Mouse (Mus musculus): Measurements from ENCODE around the gene Dtd2. TPM values are rescaled to one million over a fixed set of nuclear protein-coding genes. Genes with fewer than 3 reads are reported as not detected.

Gene Dtd2
- polyA plus RNA-seq, 1 experiment from 2014 or later: 22.7 TPM

DNA sequence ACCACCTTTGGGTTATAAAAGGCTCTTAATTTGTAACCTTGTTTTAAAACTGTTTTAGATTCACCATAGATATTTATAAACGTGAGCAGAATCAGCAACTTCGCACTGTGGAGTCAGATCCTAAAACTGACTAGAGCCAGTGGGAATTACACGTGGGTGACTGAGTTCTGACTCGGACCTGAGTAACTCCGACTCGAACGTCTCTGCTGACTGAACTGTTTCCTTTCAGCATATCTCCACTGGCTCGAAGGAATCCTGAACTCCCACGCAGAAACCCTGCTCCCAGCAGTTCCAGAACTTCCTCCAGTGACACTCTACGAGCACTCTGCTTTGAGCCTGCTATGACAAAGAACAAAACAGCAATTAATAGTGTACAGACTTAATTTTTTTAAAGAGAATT is 54.0 kb downstream of the Dtd2 start:
- 92% methylated on average over 10 of the region's 10 CpGs for WGBS
- DNase-seq (ENCODE audit: low spot score): no peak
- H3K4me2 ChIP-seq (ENCODE audit: low read depth, severe bottlenecking): no peak overlapping the region
- no peak overlapping the region for H3K27ac ChIP-seq (replicated peaks; ENCODE audit: low read depth, low read length)
- H3K36me3 ChIP-seq (ENCODE audit: control insufficient read depth, insufficient read depth, low read length): peaks cover 16% of the 10 kb centered on the region
- no peaks in the 10 kb centered on the region for H3K27me3 ChIP-seq (ENCODE audit: control insufficient read depth, insufficient read depth, low read length)
- no peak overlapping the region for H3K4me3 ChIP-seq (ENCODE audit: low read depth, low read length)
- no peak overlapping the region for H3K9ac ChIP-seq (ENCODE audit: low read length)
- H3K9me3 ChIP-seq (ENCODE audit: control insufficient read depth, low read length): no peaks in the 10 kb centered on the region
- H3K4me1 ChIP-seq (ENCODE audit: control insufficient read depth, insufficient read depth, low read length): no peaks in the 10 kb centered on the region
- no peak for ATAC-seq (ENCODE audit: insufficient number of reproducible peaks, low FRiP score, low TSS enrichment, low read depth)

GRCm38 (mm10) chr12:51947498-51947945 is 58.8 kb downstream of the Dtd2 start:
- WGBS: 90% methylated on average over 10 of the region's 10 CpGs
- H3K36me3 ChIP-seq (ENCODE audit: control insufficient read depth, insufficient read depth, low read length): peaks cover 16% of the 10 kb centered on the region
- no peak for DNase-seq (ENCODE audit: low spot score)

DNA sequence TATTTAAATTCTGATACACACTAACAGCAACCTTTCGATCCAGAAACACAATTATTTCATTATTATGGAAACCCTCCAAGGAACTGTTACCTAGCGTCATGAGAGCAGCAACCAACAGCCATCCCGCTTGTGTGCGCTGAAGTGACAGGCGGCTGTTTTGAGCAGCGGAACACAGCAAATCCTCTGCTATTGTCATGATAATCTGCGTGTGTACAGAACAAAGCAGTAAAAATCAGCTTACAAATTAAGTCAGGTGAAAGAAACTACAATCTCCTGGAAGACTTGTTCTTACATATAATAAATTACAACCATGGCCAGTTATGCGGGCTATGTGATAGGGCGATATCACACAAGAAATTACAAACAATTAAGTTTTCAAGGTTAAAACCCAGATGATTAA is 61.0 kb downstream of the Dtd2 start:
- no peaks in the 10 kb centered on the region for H3K9me3 ChIP-seq (ENCODE audit: control insufficient read depth, low read length)
- no peak overlapping the region for H3K4me3 ChIP-seq (ENCODE audit: low read depth, low read length)
- DNase-seq (ENCODE audit: low spot score): no peak
- no peak for ATAC-seq (ENCODE audit: insufficient number of reproducible peaks, low FRiP score, low TSS enrichment, low read depth)
- H3K27me3 ChIP-seq (ENCODE audit: control insufficient read depth, insufficient read depth, low read length): no peaks in the 10 kb centered on the region
- no peaks in the 10 kb centered on the region for H3K4me1 ChIP-seq (ENCODE audit: control insufficient read depth, insufficient read depth, low read length)
- no peak overlapping the region for H3K4me2 ChIP-seq (ENCODE audit: low read depth, severe bottlenecking)
- WGBS: 96% methylated on average over 9 of the region's 9 CpGs
- no peak overlapping the region for H3K27ac ChIP-seq (replicated peaks; ENCODE audit: low read depth, low read length)
- peaks cover 13% of the 10 kb centered on the region for H3K36me3 ChIP-seq (ENCODE audit: control insufficient read depth, insufficient read depth, low read length)
- H3K9ac ChIP-seq (ENCODE audit: low read length): no peak overlapping the region

More at GRCm38 (mm10) chr12:51947498-51947945, 58.8 kb downstream of the Dtd2 start:
- H3K4me1 ChIP-seq (ENCODE audit: control insufficient read depth, insufficient read depth, low read length): no peaks in the 10 kb centered on the region
- H3K4me3 ChIP-seq (ENCODE audit: low read depth, low read length): no peak overlapping the region
- no peak for ATAC-seq (ENCODE audit: insufficient number of reproducible peaks, low FRiP score, low TSS enrichment, low read depth)
- no peaks in the 10 kb centered on the region for H3K9me3 ChIP-seq (ENCODE audit: control insufficient read depth, low read length)
- H3K27ac ChIP-seq (replicated peaks; ENCODE audit: low read depth, low read length): no peak overlapping the region
- no peak overlapping the region for H3K4me2 ChIP-seq (ENCODE audit: low read depth, severe bottlenecking)
- H3K27me3 ChIP-seq (ENCODE audit: control insufficient read depth, insufficient read depth, low read length): no peaks in the 10 kb centered on the region
- no peak overlapping the region for H3K9ac ChIP-seq (ENCODE audit: low read length)

- no peak for DNase-seq (ENCODE audit: low spot score)
- Histone ChIP-seq H3K4me2 (ENCODE audit: low read depth, severe bottlenecking) (no peak overlapping the region), H3K4me3 (ENCODE audit: low read depth, low read length) (no peak overlapping the region), H3K4me1 (ENCODE audit: control insufficient read depth, insufficient read depth, low read length) (no peaks in the 10 kb centered on the region), H3K27me3 (ENCODE audit: control insufficient read depth, insufficient read depth, low read length) (no peaks in the 10 kb centered on the region), H3K9ac (ENCODE audit: low read length) (no peak overlapping the region), H3K27ac (replicated peaks; ENCODE audit: low read depth, low read length) (no peak overlapping the region), H3K9me3 (ENCODE audit: control insufficient read depth, low read length) (no peaks in the 10 kb centered on the region), H3K36me3 (ENCODE audit: control insufficient read depth, insufficient read depth, low read length) (no peaks in the 10 kb centered on the region; the same call in 1 of the 2 replicates)
- no peak for ATAC-seq (ENCODE audit: insufficient number of reproducible peaks, low FRiP score, low TSS enrichment, low read depth)
- 87% methylated on average over 4 of the region's 4 CpGs for WGBS
Measured at GRCm38 (mm10) chr12:51939848-51940247, 66.5 kb downstream of the Dtd2 start.

Other genes with a start within 250 kb of the Dtd2 start
- gene Hectd1, start 177.0 kb downstream of the Dtd2 start, polyA plus RNA-seq (2014; fragmentation: Nextera tagmentation; extraction: Ambion mirVana): 40.0 and 43.1 TPM in 2 replicates
- 10.6 and 12.6 TPM in 2 replicates for gene Heatr5a, start 35.2 kb downstream of the Dtd2 start, polyA plus RNA-seq (2014; fragmentation: Nextera tagmentation; extraction: Ambion mirVana)
- not detected in 2 replicates for gene Gpr33, start 21.6 kb upstream of the Dtd2 start, polyA plus RNA-seq (2014; fragmentation: Nextera tagmentation; extraction: Ambion mirVana)
- gene Nubpl, start 91.2 kb upstream of the Dtd2 start, polyA plus RNA-seq (2014; fragmentation: Nextera tagmentation; extraction: Ambion mirVana): 16.5 and 17.8 TPM in 2 replicates

Measured in limb, embryonic 11.5 days (tissue).